Mouse (Mus musculus): ENCODE data around the gene Nrxn3. TPM values are rescaled to one million over a fixed set of nuclear protein-coding genes. Genes with fewer than 3 reads are reported as not detected.

Gene Nrxn3
- polyA plus RNA-seq, 1 experiment from 2014 or later = 1.0 TPM

DNA sequence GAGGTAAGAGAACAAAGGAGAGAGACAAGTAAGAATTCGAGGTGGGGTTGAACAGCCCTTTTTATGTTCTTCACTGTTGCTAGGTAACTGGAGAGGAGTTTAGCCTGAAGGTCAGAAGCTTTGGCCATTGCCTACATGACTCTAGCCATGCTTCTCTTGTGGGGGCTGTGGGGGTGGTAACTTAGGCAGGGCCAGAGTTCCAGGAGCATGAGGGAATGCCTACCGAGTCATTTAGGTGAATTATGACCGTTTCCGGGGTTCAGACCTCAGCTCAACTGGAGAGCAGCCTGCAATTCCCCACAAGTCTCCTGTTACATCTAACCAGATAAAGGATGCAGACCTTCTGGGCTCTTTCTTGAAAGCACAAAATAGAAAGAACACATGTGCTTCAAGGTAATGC lies 1537.6 kb downstream of the Nrxn3 start:
- WGBS = 21% methylated on average over 4 of the region's 4 CpGs
- no peak overlapping the region for H3K4me3 ChIP-seq
- no peaks in the 10 kb centered on the region for H3K4me1 ChIP-seq

DNA sequence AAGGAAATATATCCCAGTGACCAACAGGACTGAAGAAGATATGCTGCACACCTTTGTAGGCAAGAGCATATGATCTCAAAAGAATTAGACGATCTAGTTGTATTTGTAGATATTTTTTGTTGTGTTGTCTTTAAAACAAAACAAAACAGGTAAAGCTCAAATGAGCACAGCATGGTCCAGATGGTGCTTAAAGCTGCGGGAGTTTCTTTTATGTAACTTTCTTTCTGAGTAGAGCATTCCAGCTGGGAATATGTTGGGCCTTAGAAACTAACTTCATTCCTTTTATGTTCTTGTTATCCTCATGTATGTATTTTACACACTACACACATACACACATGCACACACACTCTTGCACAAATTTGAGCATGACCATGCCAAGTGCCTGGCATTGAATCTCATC lies 1545.4 kb downstream of the Nrxn3 start:
- 61% methylated on average over 2 of the region's 2 CpGs for WGBS

More for the DNA sequence above, 1537.6 kb downstream of the Nrxn3 start:
- H3K9ac ChIP-seq = no peak overlapping the region
- no peak overlapping the region for H3K4me2 ChIP-seq (replicated peaks)
- no peaks in the 10 kb centered on the region for H3K36me3 ChIP-seq
- H3K27me3 ChIP-seq = no peaks in the 10 kb centered on the region
- no peak overlapping the region for H3K27ac ChIP-seq
- ATAC-seq (ENCODE audit: low FRiP score, low read depth) = no peak
- H3K9me3 ChIP-seq = no peaks in the 10 kb centered on the region

DNA sequence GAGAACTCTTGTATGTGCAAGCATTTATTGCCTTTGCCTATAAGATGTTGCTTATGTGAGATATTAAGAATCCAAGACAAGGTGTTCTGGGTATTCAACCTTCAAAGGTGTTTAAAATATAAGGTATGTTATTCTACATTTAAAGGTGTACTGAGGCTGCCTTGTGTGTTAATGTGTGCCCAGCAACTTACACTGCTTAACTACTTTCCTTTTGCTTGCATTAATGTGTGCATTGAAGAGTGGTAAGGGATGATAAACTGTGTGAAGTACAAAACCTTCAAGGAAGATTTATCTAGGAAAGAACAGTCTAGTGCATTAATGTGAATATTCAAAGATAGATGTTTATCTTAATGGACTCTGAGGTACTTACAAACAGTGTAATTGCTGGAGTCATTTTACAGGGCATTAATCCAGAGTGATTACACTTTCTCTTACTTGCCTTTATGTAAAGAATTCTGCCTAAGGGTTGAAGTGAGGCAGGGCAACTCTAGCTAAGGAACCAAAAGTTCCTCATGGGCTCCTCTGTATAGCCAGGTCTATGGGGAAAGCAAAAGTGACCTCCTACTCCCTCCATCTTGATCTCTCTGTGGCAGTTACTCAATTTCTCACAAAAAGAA lies 1548.2 kb downstream of the Nrxn3 start:
- Histone ChIP-seq H3K36me3 (no peaks in the 10 kb centered on the region), H3K27me3 (no peaks in the 10 kb centered on the region), H3K9me3 (no peaks in the 10 kb centered on the region), H3K4me2 (replicated peaks) (no peak overlapping the region), H3K27ac (no peak overlapping the region), H3K4me3 (no peak overlapping the region), H3K4me1 (no peaks in the 10 kb centered on the region), H3K9ac (no peak overlapping the region)
- ATAC-seq (ENCODE audit: low FRiP score, low read depth) = no peak

More for the DNA sequence above, 1545.4 kb downstream of the Nrxn3 start:
- ATAC-seq (ENCODE audit: low FRiP score, low read depth) = no peak
- H3K9ac ChIP-seq = no peak overlapping the region
- H3K9me3 ChIP-seq = no peaks in the 10 kb centered on the region
- no peaks in the 10 kb centered on the region for H3K36me3 ChIP-seq
- no peak overlapping the region for H3K4me3 ChIP-seq
- H3K4me2 ChIP-seq (replicated peaks) = no peak overlapping the region
- no peaks in the 10 kb centered on the region for H3K27me3 ChIP-seq
- no peak overlapping the region for H3K27ac ChIP-seq
- no peaks in the 10 kb centered on the region for H3K4me1 ChIP-seq

DNA sequence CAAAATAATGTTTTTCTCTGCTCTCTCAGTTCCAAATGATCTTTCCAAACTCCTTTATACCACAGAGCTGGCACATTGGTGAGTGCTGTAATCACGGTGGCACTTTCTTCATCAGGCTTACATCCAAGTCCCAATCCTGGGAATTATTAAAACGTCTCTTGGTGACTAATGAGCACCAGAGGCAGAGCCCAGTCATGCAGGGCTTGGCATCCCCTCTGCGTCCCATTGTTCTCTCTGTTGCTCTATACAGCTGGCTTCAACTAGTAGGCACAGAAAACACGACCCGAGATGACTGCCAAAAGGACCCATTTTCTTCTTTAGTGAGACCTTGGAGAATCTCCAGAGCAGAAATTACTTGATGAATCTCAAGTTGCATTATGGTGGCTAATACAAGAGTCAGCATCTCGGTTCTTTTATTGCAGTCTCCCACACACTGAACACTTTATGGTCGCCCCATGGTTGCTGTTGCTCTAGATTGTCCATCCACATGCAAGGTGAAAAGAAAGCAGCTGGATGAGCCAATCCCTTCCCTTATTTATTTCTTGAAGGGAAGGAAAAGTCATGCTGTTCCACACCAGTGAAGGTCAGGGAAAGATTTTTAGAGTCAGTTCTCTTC lies 1552.1 kb downstream of the Nrxn3 start:
- H3K4me2 ChIP-seq (replicated peaks) = no peak overlapping the region
- H3K9ac ChIP-seq = no peak overlapping the region
- no peaks in the 10 kb centered on the region for H3K27me3 ChIP-seq
- H3K4me3 ChIP-seq = no peak overlapping the region
- WGBS = 55% methylated on average over 7 of the region's 7 CpGs
- no peak overlapping the region for H3K27ac ChIP-seq
- no peak for ATAC-seq (ENCODE audit: low FRiP score, low read depth)
- no peaks in the 10 kb centered on the region for H3K9me3 ChIP-seq
- no peaks in the 10 kb centered on the region for H3K36me3 ChIP-seq
- no peaks in the 10 kb centered on the region for H3K4me1 ChIP-seq

DNA sequence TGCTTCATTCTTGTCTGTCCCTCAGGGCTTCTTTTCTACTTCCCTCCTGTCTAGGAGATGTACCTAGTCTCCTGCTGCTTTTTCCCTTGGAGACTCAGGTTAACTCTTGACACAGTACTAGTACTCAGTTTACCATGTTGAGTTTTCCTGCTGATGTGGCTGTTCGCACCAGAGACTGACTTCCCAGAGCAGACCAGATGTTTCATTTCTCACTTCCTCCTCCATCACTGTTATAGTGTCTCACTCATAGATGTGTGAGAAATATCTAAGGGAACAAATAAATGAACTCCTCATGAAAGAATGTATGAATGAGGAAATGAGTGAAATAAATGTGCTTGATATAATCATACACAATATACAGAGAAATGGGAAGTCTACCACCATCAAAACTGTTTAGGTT lies 1558.6 kb downstream of the Nrxn3 start:
- no peaks in the 10 kb centered on the region for H3K9me3 ChIP-seq
- no peaks in the 10 kb centered on the region for H3K36me3 ChIP-seq
- no peaks in the 10 kb centered on the region for H3K27me3 ChIP-seq
- H3K27ac ChIP-seq = no peak overlapping the region
- 94% methylated on average over 1 of the region's 1 CpGs for WGBS
- H3K9ac ChIP-seq = no peak overlapping the region
- H3K4me1 ChIP-seq = no peaks in the 10 kb centered on the region
- H3K4me2 ChIP-seq (replicated peaks) = no peak overlapping the region
- ATAC-seq (ENCODE audit: low FRiP score, low read depth) = no peak
- no peak overlapping the region for H3K4me3 ChIP-seq

DNA sequence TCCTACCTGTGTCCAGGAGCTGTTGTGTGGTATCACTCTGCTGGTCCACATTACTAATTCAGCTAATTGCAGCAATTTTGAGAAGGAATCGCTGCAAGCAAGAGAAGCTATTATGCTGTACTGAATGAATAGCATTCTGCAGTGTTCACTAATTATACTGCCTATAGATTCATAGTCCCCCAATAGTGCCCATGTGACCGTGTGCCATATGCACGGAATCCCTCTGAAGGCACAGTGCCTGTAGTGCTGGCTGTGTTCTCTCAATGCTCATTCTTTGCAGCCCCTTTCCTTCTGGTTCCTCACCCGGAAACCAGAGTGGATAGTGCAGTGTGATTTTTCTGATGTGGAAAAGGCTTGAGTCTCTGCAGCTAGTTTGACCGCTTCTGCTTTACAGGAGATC lies 1560.3 kb downstream of the Nrxn3 start:
- ATAC-seq (ENCODE audit: low FRiP score, low read depth) = no peak
- H3K4me2 ChIP-seq (replicated peaks) = no peak overlapping the region
- no peaks in the 10 kb centered on the region for H3K27me3 ChIP-seq
- no peak overlapping the region for H3K27ac ChIP-seq
- H3K9ac ChIP-seq = no peak overlapping the region
- 83% methylated on average over 5 of the region's 5 CpGs for WGBS
- no peak overlapping the region for H3K4me3 ChIP-seq
- H3K4me1 ChIP-seq = no peaks in the 10 kb centered on the region
- H3K36me3 ChIP-seq = no peaks in the 10 kb centered on the region
- no peaks in the 10 kb centered on the region for H3K9me3 ChIP-seq

DNA sequence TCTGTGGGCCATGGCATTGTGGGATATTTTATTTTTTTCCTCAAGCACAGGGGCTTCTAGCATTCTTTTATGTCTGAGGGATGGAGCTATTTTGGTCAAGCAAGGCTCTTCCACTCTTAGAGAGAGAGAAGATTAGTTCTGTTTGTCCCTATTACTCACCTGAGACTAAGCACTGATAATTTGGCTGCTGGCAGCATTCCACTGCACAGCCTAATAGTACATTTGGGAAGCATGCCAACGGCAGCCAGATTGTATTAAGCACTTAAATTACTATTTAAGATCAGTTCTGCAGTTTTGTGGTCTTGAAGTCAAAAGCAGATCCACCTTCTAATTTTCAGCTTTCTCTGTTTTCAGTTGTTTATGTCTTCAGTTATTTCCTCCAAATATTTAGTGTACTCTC lies 1580.0 kb downstream of the Nrxn3 start:
- WGBS = 55% methylated on average over 1 of the region's 1 CpGs
- no peak overlapping the region for H3K27ac ChIP-seq
- H3K9me3 ChIP-seq = no peaks in the 10 kb centered on the region
- no peak overlapping the region for H3K9ac ChIP-seq
- ATAC-seq (ENCODE audit: low FRiP score, low read depth) = no peak
- no peaks in the 10 kb centered on the region for H3K36me3 ChIP-seq
- no peaks in the 10 kb centered on the region for H3K4me1 ChIP-seq
- H3K27me3 ChIP-seq = no peaks in the 10 kb centered on the region
- no peak overlapping the region for H3K4me3 ChIP-seq
- H3K4me2 ChIP-seq (replicated peaks) = no peak overlapping the region

DNA sequence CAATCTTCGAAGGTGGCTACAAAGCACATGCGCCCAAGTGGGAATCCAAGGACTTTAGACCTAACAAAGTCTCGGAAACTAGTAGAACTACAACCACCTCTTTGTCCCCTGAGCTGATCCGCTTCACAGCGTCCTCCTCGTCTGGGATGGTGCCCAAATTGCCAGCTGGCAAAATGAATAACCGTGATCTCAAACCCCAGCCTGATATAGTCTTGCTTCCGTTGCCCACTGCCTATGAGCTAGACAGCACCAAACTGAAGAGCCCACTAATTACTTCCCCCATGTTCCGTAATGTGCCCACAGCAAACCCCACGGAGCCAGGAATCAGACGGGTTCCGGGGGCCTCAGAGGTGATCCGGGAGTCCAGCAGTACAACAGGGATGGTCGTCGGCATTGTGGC lies 1609.1 kb downstream of the Nrxn3 start:
- Histone ChIP-seq H3K4me1 (no peaks in the 10 kb centered on the region), H3K36me3 (no peaks in the 10 kb centered on the region), H3K27me3 (no peaks in the 10 kb centered on the region), H3K4me3 (no peak overlapping the region), H3K9ac (no peak overlapping the region), H3K9me3 (no peaks in the 10 kb centered on the region), H3K27ac (no peak overlapping the region), H3K4me2 (replicated peaks) (no peak overlapping the region)
- 93% methylated on average over 15 of the region's 15 CpGs for WGBS
- ATAC-seq (ENCODE audit: low FRiP score, low read depth) = no peak

DNA sequence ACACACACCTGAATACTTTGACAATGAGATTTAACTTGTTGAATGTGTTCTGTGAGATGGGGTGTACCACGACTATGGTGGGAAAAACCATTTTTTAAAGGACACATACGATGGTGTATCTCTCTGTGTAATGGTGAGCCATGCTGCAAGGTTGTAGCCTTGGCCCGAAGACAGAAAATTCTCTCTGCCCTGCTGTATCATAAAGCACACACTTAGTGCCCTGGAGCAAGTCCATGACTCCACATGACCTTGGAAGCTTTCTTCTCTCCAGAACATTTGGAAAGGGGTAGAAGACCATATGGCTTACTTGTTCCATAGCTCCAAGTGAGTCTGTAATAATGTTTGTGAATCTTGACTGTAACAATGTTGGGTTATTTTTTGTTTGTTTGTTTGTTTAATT lies 1609.8 kb downstream of the Nrxn3 start:
- Histone ChIP-seq H3K4me1 (no peaks in the 10 kb centered on the region), H3K36me3 (no peaks in the 10 kb centered on the region), H3K27me3 (no peaks in the 10 kb centered on the region), H3K9ac (no peak overlapping the region), H3K4me2 (replicated peaks) (no peak overlapping the region), H3K4me3 (no peak overlapping the region), H3K9me3 (no peaks in the 10 kb centered on the region), H3K27ac (no peak overlapping the region)
- no peak for ATAC-seq (ENCODE audit: low FRiP score, low read depth)
- WGBS = 91% methylated on average over 3 of the region's 3 CpGs

DNA sequence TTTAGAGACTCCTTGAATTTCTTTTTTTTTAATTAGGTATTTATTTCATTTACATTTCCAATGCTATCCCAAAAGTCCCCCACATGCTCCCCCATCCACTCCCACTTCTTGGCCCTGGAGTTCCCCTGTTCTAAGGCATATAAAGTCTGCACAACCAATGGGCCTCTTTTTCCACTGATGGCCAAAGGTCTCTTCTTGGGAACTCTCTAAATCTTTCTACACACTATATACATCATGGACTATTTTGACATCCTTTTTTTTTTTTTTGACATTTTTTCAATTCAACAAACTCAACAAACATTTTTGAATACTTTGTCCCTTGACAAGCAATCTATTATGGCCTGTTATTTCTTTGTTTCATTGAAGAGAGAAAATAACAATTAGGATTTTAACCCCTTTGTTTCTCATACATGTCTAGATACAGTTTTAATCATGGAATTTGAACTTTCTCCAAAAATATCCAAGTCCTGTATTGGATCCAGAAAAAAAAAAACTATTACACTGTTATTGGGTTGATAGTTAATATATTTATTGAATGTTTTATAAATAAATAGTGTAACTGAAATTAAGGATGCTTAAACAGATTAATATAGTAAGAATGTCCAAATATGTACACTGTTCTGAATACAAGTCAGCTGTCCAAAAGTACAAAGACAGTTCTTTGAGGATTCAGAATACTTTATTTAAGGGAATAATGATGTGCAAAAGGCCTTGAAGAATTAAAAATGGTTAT lies 1615.0 kb downstream of the Nrxn3 start:
- H3K9me3 ChIP-seq = no peaks in the 10 kb centered on the region
- ATAC-seq (ENCODE audit: low FRiP score, low read depth) = no peak

DNA sequence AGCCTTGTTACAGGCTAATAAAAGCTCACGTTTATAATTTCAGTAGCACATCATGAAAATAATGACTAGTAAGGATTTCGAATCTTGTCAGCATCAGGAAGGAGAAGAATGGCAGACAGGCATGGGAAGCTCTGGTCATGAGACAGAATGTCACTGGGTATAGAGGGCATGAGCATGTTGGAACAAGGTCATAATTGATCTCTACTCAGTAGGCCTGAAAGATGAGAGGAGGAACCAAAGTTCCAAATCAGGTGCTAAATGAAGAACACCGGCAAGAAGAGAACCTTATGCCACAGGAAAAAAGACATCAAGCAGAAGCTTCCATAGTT lies 1615.5 kb downstream of the Nrxn3 start:
- Histone ChIP-seq H3K4me1 (no peaks in the 10 kb centered on the region), H3K4me2 (replicated peaks) (no peak overlapping the region), H3K9ac (no peak overlapping the region), H3K27me3 (no peaks in the 10 kb centered on the region), H3K4me3 (no peak overlapping the region), H3K9me3 (no peaks in the 10 kb centered on the region), H3K36me3 (no peaks in the 10 kb centered on the region), H3K27ac (no peak overlapping the region)
- ATAC-seq (ENCODE audit: low FRiP score, low read depth) = no peak
- 78% methylated on average over 3 of the region's 3 CpGs for WGBS

More for the DNA sequence above, 1615.0 kb downstream of the Nrxn3 start:
- H3K4me1 ChIP-seq = no peaks in the 10 kb centered on the region
- H3K4me3 ChIP-seq = no peak overlapping the region
- H3K27me3 ChIP-seq = no peaks in the 10 kb centered on the region
- no peaks in the 10 kb centered on the region for H3K36me3 ChIP-seq
- H3K27ac ChIP-seq = no peak overlapping the region
- no peak overlapping the region for H3K4me2 ChIP-seq (replicated peaks)
- no peak overlapping the region for H3K9ac ChIP-seq
